Mouse (Mus musculus) forebrain, embryonic 11.5 days (tissue): ENCODE measurements around the gene Art3. TPM values are rescaled to one million over a fixed set of nuclear protein-coding genes. Genes with fewer than 3 reads are reported as not detected.

Source experiments
- ATAC-seq: fragments of 200-750 bp; cut with Nextera tagmentation; replicated peaks from 2 replicates; pipeline ENCODE4 v1.8.0; 2017; ENCODE audit warnings: moderate TSS enrichment; ENCODE audit not compliant: low FRiP score
- DNase-seq: peaks from one replicate; pipeline ENCODE4 v3.0.0-alpha.2; 2017; ENCODE audit warnings: low spot score
- H3K27ac ChIP-seq: fragments of 300-500 bp; sonication (generic); 2 replicates; pipeline ENCODE4 v1.5.1; 2014; ENCODE audit warnings: low read depth, low read length
- H3K27me3 ChIP-seq: fragments of 300-500 bp; sonication (generic); 2 replicates; pipeline ENCODE4 v1.6.1; 2014; ENCODE audit warnings: mild to moderate bottlenecking, low read length, mixed read lengths; ENCODE audit not compliant: control insufficient read depth, insufficient read depth
- H3K36me3 ChIP-seq: fragments of 300-500 bp; sonication (generic); 2 replicates; pipeline ENCODE4 v1.6.1; 2014; ENCODE audit warnings: mild to moderate bottlenecking, low read length, moderate library complexity, mixed read lengths; ENCODE audit not compliant: control insufficient read depth, insufficient read depth
- H3K4me1 ChIP-seq: fragments of 300-500 bp; sonication (generic); replicated peaks from 2 replicates; pipeline ENCODE4 v1.6.1; 2014; ENCODE audit warnings: low read length, mixed read lengths; ENCODE audit not compliant: control insufficient read depth, insufficient read depth
- H3K4me2 ChIP-seq: fragments of 300-500 bp; sonication (generic); 2 replicates; pipeline ENCODE4 v1.6.1; 2014; ENCODE audit warnings: low read depth, mild to moderate bottlenecking, low read length, moderate library complexity, mixed read lengths; ENCODE audit not compliant: severe bottlenecking
- H3K4me3 ChIP-seq: fragments of 300-500 bp; sonication (generic); 2 replicates; pipeline ENCODE4 v1.5.1; 2014; ENCODE audit warnings: low read depth, low read length
- H3K9ac ChIP-seq: fragments of 300-500 bp; sonication (generic); 2 replicates; pipeline ENCODE4 v1.6.1; 2014; ENCODE audit warnings: low read length
- H3K9me3 ChIP-seq: fragments of 300-500 bp; sonication (generic); 2 replicates; pipeline ENCODE4 v1.6.1; 2016; ENCODE audit warnings: low read length, mixed read lengths; ENCODE audit not compliant: control insufficient read depth
- WGBS: fragments of 180-500 bp; shearing (Covaris S2); extraction: QIAGEN DNeasy Blood & Tissue Kit; methylation state at CpG from one replicate; pipeline ENCODE4 v1.1.7; 2014; 5-methylcytosine and 5-hydroxymethylcytosine counted together
- microRNA-seq: library from miRNA; unstranded; fragments of <30 nt; microRNA quantifications from one replicate; pipeline ENCODE4, GENCODE M21; 2016; ENCODE audit not compliant: insufficient number of aligned reads
- polyA plus RNA-seq: library from polyadenylated mRNA; unstranded; fragments of >200 nt; fragmentation: Nextera tagmentation; extraction: Ambion mirVana; gene quantifications from 2 replicates; pipeline ENCODE4 v1.2.1, GENCODE M21; 2014

The Art3 gene
- polyA plus RNA-seq, 1 experiment from 2014 or later, result 0.75 TPM

DNA sequence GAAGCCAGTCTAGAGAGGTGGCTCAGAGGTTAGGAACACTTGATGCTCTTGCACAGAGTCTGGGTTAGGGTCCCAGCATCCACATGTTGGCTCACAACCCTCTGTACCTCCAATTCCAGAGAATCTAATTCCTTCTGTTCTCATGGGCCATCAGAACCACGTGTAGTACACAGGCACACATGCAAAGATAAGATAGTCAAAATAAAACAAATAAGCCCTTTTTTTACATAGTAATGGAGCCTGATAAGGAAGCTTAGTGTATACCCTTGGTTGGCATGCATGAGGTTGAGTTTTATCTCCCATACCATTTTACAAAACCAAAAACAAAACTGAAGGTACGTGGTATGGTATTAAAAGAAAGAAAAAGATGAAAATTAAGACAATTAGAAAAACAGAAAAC, 125.8 kb downstream of the Art3 start:
- H3K4me1 ChIP-seq, result no peaks in the 10 kb centered on the region
- no peak overlapping the region for H3K27ac ChIP-seq
- no peak overlapping the region for H3K4me2 ChIP-seq
- H3K9ac ChIP-seq, result no peak overlapping the region
- H3K9me3 ChIP-seq, result no peaks in the 10 kb centered on the region
- DNase-seq (no peak), ATAC-seq (no peak)
- 79% methylated on average over 2 of the region's 2 CpGs for WGBS
- no peaks in the 10 kb centered on the region for H3K27me3 ChIP-seq
- H3K36me3 ChIP-seq, result no peaks in the 10 kb centered on the region; the same call in 1 of the 2 replicates
- no peak overlapping the region for H3K4me3 ChIP-seq

DNA sequence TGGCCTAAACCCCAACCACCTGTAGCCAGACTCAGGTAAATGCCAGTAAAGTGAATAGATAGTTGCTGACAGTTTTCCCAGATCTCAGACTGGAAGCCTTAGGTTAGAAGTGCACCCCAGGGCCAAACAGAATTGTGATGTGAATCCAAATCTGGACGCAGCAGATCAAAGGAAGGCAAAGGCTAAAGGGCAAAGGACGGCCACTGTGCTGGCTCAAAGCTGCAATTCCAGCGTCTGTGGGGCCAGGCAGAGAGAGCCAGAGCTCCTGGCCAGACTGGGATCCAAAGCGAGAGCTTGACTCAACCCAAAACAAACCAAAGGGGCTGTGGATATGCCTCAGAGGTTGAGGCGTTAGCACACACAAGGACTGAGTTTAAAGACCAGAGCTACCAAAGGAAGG, 127.1 kb downstream of the Art3 start:
- Histone ChIP-seq H3K27me3 (no peaks in the 10 kb centered on the region), H3K9ac (no peak overlapping the region), H3K27ac (no peak overlapping the region), H3K36me3 (no peaks in the 10 kb centered on the region; the same call in 1 of the 2 replicates), H3K9me3 (no peaks in the 10 kb centered on the region), H3K4me2 (no peak overlapping the region), H3K4me3 (no peak overlapping the region), H3K4me1 (no peaks in the 10 kb centered on the region)
- no peak for ATAC-seq
- DNase-seq, result no peak
- 58% methylated on average over 5 of the region's 5 CpGs for WGBS

DNA sequence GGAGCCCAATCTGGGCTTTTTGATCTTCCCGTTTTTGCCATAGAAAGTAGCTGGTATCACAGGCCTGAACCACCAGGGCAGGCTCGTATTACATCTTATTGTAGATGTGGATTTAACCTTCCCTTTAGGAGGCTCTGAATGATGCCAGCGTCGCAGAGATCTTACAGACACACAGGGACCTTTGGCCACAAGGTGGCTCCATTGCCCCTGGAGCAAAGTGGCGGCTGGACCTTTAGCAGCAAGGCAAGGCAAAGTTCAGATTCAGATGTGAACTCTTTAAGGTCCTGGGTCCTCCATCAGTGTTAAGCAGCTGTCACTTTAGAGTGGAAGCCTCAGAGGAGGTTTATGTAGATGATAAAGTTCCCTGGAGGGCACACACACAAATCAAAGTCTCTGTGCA, 129.7 kb downstream of the Art3 start:
- H3K4me2 ChIP-seq, result no peak overlapping the region
- H3K4me3 ChIP-seq, result no peak overlapping the region
- no peaks in the 10 kb centered on the region for H3K27me3 ChIP-seq
- no peak overlapping the region for H3K27ac ChIP-seq
- DNase-seq, result peak; percentile 57
- 27% methylated on average over 5 of the region's 5 CpGs for WGBS
- no peaks in the 10 kb centered on the region for H3K9me3 ChIP-seq
- ATAC-seq, result 0 out of 2 replicates have a peak, but pooled peaks have one; percentile 30
- H3K4me1 ChIP-seq, result no peaks in the 10 kb centered on the region
- no peaks in the 10 kb centered on the region; the same call in 1 of the 2 replicates for H3K36me3 ChIP-seq
- no peak overlapping the region for H3K9ac ChIP-seq

Small RNAs within 50 kb of the gene (microRNA-seq; reads per million reads assigned to microRNA genes)
- not detected for gene Mir6415

Other genes with a start within 250 kb of the Art3 start
- 269 and 276 TPM in 2 replicates for gene G3bp2, start 248.1 kb upstream of the Art3 start, polyA plus RNA-seq
- gene Uso1, start 193.9 kb upstream of the Art3 start, polyA plus RNA-seq, result 24.2 and 25.7 TPM in 2 replicates
- not detected in 2 replicates for gene U90926, start 116.4 kb upstream of the Art3 start, polyA plus RNA-seq
- not detected in 2 replicates for gene Ppef2, start 75.5 kb upstream of the Art3 start, polyA plus RNA-seq
- 3.6 and 4.0 TPM in 2 replicates for gene Naaa, start 53.7 kb upstream of the Art3 start, polyA plus RNA-seq
- 36.8 and 40.2 TPM in 2 replicates for gene Sdad1, start 21.3 kb upstream of the Art3 start, polyA plus RNA-seq
- gene Cxcl9, start 3.7 kb upstream of the Art3 start, polyA plus RNA-seq, result not detected in 2 replicates
- 0.23 TPM in 1 of 2 replicates, not detected in the other for gene Cxcl10, start 17.1 kb downstream of the Art3 start, polyA plus RNA-seq
- gene Nup54, start 103.4 kb downstream of the Art3 start, polyA plus RNA-seq, result 65.9 and 70.5 TPM in 2 replicates
- 10.4 and 10.5 TPM in 2 replicates for gene Scarb2, start 175.0 kb downstream of the Art3 start, polyA plus RNA-seq
- gene Fam47e, start 223.2 kb downstream of the Art3 start, polyA plus RNA-seq, result not detected in 2 replicates